In genomic region chr6:86788242-86788641, GRCm38 (mm10) we compare ENCODE assay signal across 21 mouse cellular contexts.
"Had no signal": no experiment of that assay in that cellular context is flagged by ENCODE, and none has a peak within 500 bp of the region (broad histone marks: within the 10 kb centered on the region; RNA-seq: fewer than 3 reads in every experiment).

No protein-coding gene starts in this region.

- H3K4me3 ChIP-seq: forebrain, embryonic 15.5 days; heart, adult 2 months; heart, embryonic 12.5 days; hindbrain, embryonic 13.5 days; hindbrain, embryonic 15.5 days; layer of hippocampus, adult 2 months; left cerebral cortex, adult 2 months; limb, embryonic 13.5 days; limb, embryonic 15.5 days had no signal

- H3K27ac ChIP-seq: forebrain, embryonic 15.5 days; heart, adult 2 months; hindbrain, embryonic 13.5 days; hindbrain, embryonic 15.5 days; hindbrain, postnatal 0 days; layer of hippocampus, adult 2 months; left cerebral cortex, adult 2 months; limb, embryonic 13.5 days; limb, embryonic 15.5 days had no signal

- DNase-seq: forebrain, postnatal 0 days; gastrocnemius, postnatal 14 days; gastrocnemius, postnatal 36 days; heart, adult 11 months; heart, adult 2 months; heart, postnatal 10 days; heart, postnatal 36 days; kidney, adult 18-20 months; kidney, adult 8-10 months; kidney, postnatal 10 days; kidney, postnatal 25 days; kidney, postnatal 4 days had no signal

- H3K9me3 ChIP-seq: forebrain, embryonic 15.5 days; heart, embryonic 12.5 days; hindbrain, embryonic 13.5 days; hindbrain, embryonic 15.5 days; limb, embryonic 13.5 days; limb, embryonic 15.5 days had no signal

- H3K4me2 ChIP-seq: forebrain, embryonic 15.5 days; heart, embryonic 12.5 days; hindbrain, embryonic 13.5 days; hindbrain, embryonic 15.5 days; limb, embryonic 13.5 days; limb, embryonic 15.5 days had no signal

- H3K9ac ChIP-seq: forebrain, embryonic 15.5 days; forebrain, postnatal 0 days; heart, embryonic 12.5 days; hindbrain, embryonic 13.5 days; hindbrain, embryonic 15.5 days; limb, embryonic 13.5 days; limb, embryonic 15.5 days had no signal

- ATAC-seq: forebrain, embryonic 15.5 days; forebrain, postnatal 0 days; hindbrain, postnatal 0 days had no signal

- H3K36me3 ChIP-seq: forebrain, embryonic 15.5 days; heart, embryonic 12.5 days; hindbrain, embryonic 13.5 days; hindbrain, embryonic 15.5 days; limb, embryonic 13.5 days; limb, embryonic 15.5 days had no signal
